Mouse (Mus musculus) embryonic facial prominence, embryonic 11.5 days (tissue): ENCODE measurements around the gene Nudt8. TPM values are rescaled to one million over a fixed set of nuclear protein-coding genes. Genes with fewer than 3 reads are reported as not detected.
"Not testable (repeated sequence)": the region's sequence is repeated elsewhere in the genome, so short reads cannot be mapped to it uniquely, and the experiment has no call there.

Source experiments
- ATAC-seq: fragments of 200-750 bp; cut with Nextera tagmentation; replicated peaks from 2 replicates; pipeline ENCODE4 v1.8.0; 2017; ENCODE audit warnings: low read depth; ENCODE audit not compliant: insufficient number of reproducible peaks, low FRiP score, low TSS enrichment
- DNase-seq: peaks from one replicate; pipeline ENCODE4 v3.0.0-alpha.2; 2015; ENCODE audit warnings: low spot score
- H3K27ac ChIP-seq: fragments of 300-500 bp; sonication (generic); replicated peaks from 2 replicates; pipeline ENCODE4 v1.5.1; 2014; ENCODE audit warnings: mild to moderate bottlenecking, low read depth, low read length, control low read depth
- H3K27me3 ChIP-seq: fragments of 300-500 bp; sonication (generic); 2 replicates; pipeline ENCODE4 v1.6.1; 2014; ENCODE audit warnings: mild to moderate bottlenecking, low read length, moderate library complexity, mixed read lengths; ENCODE audit not compliant: control insufficient read depth, insufficient read depth
- H3K36me3 ChIP-seq: fragments of 300-500 bp; sonication (generic); replicated peaks from 2 replicates; pipeline ENCODE4 v1.6.1; 2014; ENCODE audit warnings: low read depth, mild to moderate bottlenecking, low read length, moderate library complexity, mixed read lengths; ENCODE audit not compliant: control insufficient read depth, insufficient read depth
- H3K4me1 ChIP-seq: fragments of 300-500 bp; sonication (generic); 2 replicates; pipeline ENCODE4 v1.6.1; 2014; ENCODE audit warnings: low read length, mixed read lengths; ENCODE audit not compliant: control insufficient read depth, insufficient read depth
- H3K4me2 ChIP-seq: fragments of 300-500 bp; sonication (generic); 2 replicates; pipeline ENCODE4 v1.6.1; 2014; ENCODE audit warnings: low read depth, mild to moderate bottlenecking, control low read depth, low read length, moderate library complexity
- H3K4me3 ChIP-seq: fragments of 300-500 bp; sonication (generic); 2 replicates; pipeline ENCODE4 v1.5.1; 2014; ENCODE audit warnings: low read depth, low read length, control low read depth
- H3K9ac ChIP-seq: fragments of 300-500 bp; sonication (generic); replicated peaks from 2 replicates; pipeline ENCODE4 v1.6.1; 2014; ENCODE audit warnings: mild to moderate bottlenecking, control low read depth, low read length
- H3K9me3 ChIP-seq: fragments of 300-500 bp; sonication (generic); replicated peaks from 2 replicates; pipeline ENCODE4 v1.6.1; 2016; ENCODE audit warnings: mild to moderate bottlenecking, low read length, inconsistent platforms, mixed read lengths; ENCODE audit not compliant: control insufficient read depth
- WGBS: fragments of 180-500 bp; shearing (Covaris S2); extraction: QIAGEN DNeasy Blood & Tissue Kit; methylation state at CpG from one replicate; pipeline ENCODE4 v1.1.7; 2014; 5-methylcytosine and 5-hydroxymethylcytosine counted together
- polyA plus RNA-seq: library from polyadenylated mRNA; unstranded; fragments of >200 nt; fragmentation: Nextera tagmentation; extraction: Ambion mirVana; gene quantifications from 2 replicates; pipeline ENCODE4 v1.2.1, GENCODE M21; 2014

The Nudt8 gene
- polyA plus RNA-seq, 1 experiment from 2014 or later: 24.2 TPM

DNA sequence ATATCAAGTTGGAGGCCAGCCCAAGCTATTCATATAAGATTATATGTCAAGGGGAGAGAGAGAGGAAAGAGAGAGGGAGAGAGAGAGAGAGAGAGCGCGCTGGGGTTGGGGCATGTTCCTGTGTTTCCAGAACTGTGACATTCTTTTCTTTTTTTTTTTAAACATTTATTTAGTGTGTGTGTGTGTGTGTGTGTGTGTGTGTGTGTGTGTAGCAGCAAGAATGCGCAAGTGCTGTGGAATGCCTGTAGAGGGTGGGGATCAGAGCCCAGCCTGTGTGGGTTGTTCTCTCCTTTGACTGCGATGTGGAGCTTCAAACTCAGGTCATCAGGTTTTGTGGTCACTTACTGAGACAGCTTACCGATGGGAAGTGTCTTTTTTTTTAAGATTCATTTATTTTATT lies 40.2 kb upstream of the Nudt8 start:
- DNase-seq (no peak), ATAC-seq (no peak)

GRCm38 (mm10) chr19:3961805-3962204 lies 38.6 kb upstream of the Nudt8 start:
- not testable (repeated sequence) for H3K27me3 ChIP-seq, H3K27ac ChIP-seq, DNase-seq, H3K4me2 ChIP-seq, ATAC-seq, H3K9me3 ChIP-seq, H3K36me3 ChIP-seq, H3K4me3 ChIP-seq, H3K9ac ChIP-seq, H3K4me1 ChIP-seq
- 81% methylated on average over 6 of the region's 6 CpGs for WGBS

More for the DNA sequence above, 40.2 kb upstream of the Nudt8 start:
- Histone ChIP-seq H3K9ac (no peak overlapping the region), H3K4me2 (no peak overlapping the region), H3K4me1 (no peaks in the 10 kb centered on the region), H3K27me3 (no peaks in the 10 kb centered on the region), H3K36me3 (no peaks in the 10 kb centered on the region), H3K9me3 (no peaks in the 10 kb centered on the region), H3K27ac (no peak overlapping the region), H3K4me3 (no peak overlapping the region)
- 84% methylated on average over 5 of the region's 5 CpGs for WGBS

GRCm38 (mm10) chr19:3962469-3962868 lies 37.9 kb upstream of the Nudt8 start:
- Histone ChIP-seq H3K9me3 (no peaks in the 10 kb centered on the region), H3K4me1 (no peaks in the 10 kb centered on the region), H3K36me3 (no peaks in the 10 kb centered on the region), H3K4me2 (no peak overlapping the region), H3K27ac (no peak overlapping the region), H3K27me3 (no peaks in the 10 kb centered on the region), H3K9ac (no peak overlapping the region), H3K4me3 (no peak overlapping the region)
- ATAC-seq (no peak), DNase-seq (peak; percentile 29)
- 18% methylated on average over 2 of the region's 2 CpGs for WGBS

GRCm38 (mm10) chr19:3964030-3964429 lies 36.4 kb upstream of the Nudt8 start:
- no peaks in the 10 kb centered on the region for H3K36me3 ChIP-seq
- H3K9me3 ChIP-seq: no peaks in the 10 kb centered on the region
- H3K27ac ChIP-seq: no peak overlapping the region
- H3K4me1 ChIP-seq: no peaks in the 10 kb centered on the region
- H3K27me3 ChIP-seq: no peaks in the 10 kb centered on the region
- 69% methylated on average over 4 of the region's 4 CpGs for WGBS
- no peak overlapping the region for H3K9ac ChIP-seq
- no peak for DNase-seq
- no peak overlapping the region for H3K4me2 ChIP-seq
- ATAC-seq: no peak
- no peak overlapping the region for H3K4me3 ChIP-seq

- Histone ChIP-seq H3K27me3 (no peaks in the 10 kb centered on the region), H3K4me3 (no peak overlapping the region), H3K27ac (no peak overlapping the region), H3K9me3 (no peaks in the 10 kb centered on the region), H3K4me1 (no peaks in the 10 kb centered on the region), H3K9ac (no peak overlapping the region), H3K4me2 (no peak overlapping the region), H3K36me3 (no peaks in the 10 kb centered on the region)
- 77% methylated on average over 11 of the region's 11 CpGs for WGBS
- DNase-seq: peak; percentile 21
- no peak for ATAC-seq
These were observed 33.9 kb upstream of the Nudt8 start for GRCm38 (mm10) chr19:3966330-3967075.

DNA sequence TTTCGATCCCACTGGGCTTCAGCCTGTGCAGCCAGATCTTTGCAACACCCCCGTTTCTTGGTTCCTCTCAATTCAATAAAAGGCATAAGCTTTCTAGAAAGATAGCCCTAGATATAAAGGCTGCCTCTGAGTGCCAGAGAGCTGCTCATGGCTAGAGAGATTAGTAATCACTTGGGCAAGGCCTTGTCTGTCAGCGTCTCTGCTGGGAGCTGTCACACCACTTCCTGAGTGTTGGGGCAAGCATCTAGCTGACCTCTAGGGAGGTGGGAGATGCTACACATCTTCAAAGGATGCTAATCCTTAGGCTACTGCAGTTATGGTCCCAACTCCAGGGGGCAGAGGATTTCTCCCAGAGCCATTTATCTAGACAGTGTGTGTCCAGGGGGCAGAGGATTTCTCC lies 33.1 kb upstream of the Nudt8 start:
- no peak overlapping the region for H3K4me2 ChIP-seq
- no peak overlapping the region for H3K27ac ChIP-seq
- H3K4me1 ChIP-seq: no peaks in the 10 kb centered on the region
- no peaks in the 10 kb centered on the region for H3K36me3 ChIP-seq
- H3K9ac ChIP-seq: no peak overlapping the region
- no peak overlapping the region for H3K4me3 ChIP-seq
- ATAC-seq (no peak), DNase-seq (no peak)
- no peaks in the 10 kb centered on the region for H3K9me3 ChIP-seq
- WGBS: 65% methylated on average over 3 of the region's 3 CpGs
- no peaks in the 10 kb centered on the region for H3K27me3 ChIP-seq

- Histone ChIP-seq H3K4me1 (no peaks in the 10 kb centered on the region), H3K9me3 (no peaks in the 10 kb centered on the region), H3K4me3 (no peak within 1 kb of the TSS), H3K9ac (no peak within 1 kb of the TSS), H3K27ac (peak within 1 kb of the TSS; percentile 20; the same call in 1 of the 2 replicates), H3K4me2 (no peak within 1 kb of the TSS), H3K27me3 (no peaks in the 10 kb centered on the region), H3K36me3 (no peaks in the 10 kb centered on the region)
- DNase-seq: peak; percentile 47
- no peak for ATAC-seq
- 33% methylated on average over 9 of the region's 9 CpGs for WGBS
These were observed 28.2 kb upstream of the Nudt8 start, which contains the start of gene Aldh3b2 for GRCm38 (mm10) chr19:3972229-3972628. TSS of gene Aldh3b2 (plus strand) at chr19:3972328.

DNA sequence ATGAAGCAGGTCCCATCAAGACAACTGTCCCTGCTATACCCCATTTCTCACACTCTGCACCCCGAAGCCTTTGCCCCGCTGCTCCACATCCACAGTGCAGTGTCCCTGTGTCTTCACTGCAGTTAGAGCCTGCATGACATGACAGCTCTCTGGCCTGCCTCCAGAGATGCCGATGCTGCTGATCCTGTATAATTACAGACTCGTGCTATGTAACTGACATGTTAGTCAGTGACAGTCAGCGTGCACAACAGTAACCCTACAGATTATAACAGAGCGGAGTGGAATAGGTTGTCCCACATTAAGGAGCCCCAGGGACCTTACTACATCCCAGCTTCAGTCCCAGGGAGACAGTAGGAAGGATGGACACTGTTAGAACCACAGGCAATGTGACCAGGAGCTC lies 25.8 kb upstream of the Nudt8 start:
- not testable (repeated sequence) for H3K9ac ChIP-seq, H3K9me3 ChIP-seq, DNase-seq, H3K27me3 ChIP-seq, ATAC-seq, H3K27ac ChIP-seq, H3K4me2 ChIP-seq, H3K4me1 ChIP-seq, H3K36me3 ChIP-seq, H3K4me3 ChIP-seq
- 82% methylated on average over 6 of the region's 6 CpGs for WGBS
